Mouse (Mus musculus): ENCODE data around the gene Sgms1. TPM values are rescaled to one million over a fixed set of nuclear protein-coding genes. Genes with fewer than 3 reads are reported as not detected.
"Not testable (repeated sequence)": the region's sequence is repeated elsewhere in the genome, so short reads cannot be mapped to it uniquely, and the experiment has no call there.

The Sgms1 gene
- total RNA-seq, 2 experiments from 2014 or later = 23.4 to 27.2 TPM

DNA sequence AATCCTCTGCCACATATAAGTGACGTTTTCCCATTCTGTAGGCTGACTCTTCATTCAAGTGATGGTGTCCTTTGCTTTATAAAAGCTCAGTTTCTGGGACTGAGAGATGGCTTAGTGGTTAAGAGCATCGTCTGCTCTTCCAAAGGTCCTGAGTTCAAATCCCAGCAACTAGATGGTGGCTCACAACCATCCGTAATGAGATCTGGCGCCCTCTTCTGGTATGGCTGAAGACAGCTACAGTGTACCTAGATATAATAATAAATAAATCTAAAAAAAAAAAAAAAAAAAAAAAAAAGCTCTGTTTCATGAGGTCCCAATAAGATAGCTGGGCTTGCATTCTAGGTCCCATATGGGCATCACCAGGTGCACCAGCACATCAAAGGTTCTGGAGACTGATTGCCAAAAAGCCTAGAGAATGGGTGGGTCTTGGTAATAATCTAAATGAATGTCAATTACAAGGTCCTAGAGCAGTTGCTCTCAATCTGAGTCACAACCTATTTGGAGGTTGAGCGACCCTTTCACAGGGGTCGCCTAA is 272.0 kb downstream of the Sgms1 start:
- no peak for DNase-seq
- intact Hi-C loops (cut with DNase I) = loop anchor here (10.0 kb wide), 1 partner anchor 267 kb away; the partner anchor contains the start of gene Sgms1

DNA sequence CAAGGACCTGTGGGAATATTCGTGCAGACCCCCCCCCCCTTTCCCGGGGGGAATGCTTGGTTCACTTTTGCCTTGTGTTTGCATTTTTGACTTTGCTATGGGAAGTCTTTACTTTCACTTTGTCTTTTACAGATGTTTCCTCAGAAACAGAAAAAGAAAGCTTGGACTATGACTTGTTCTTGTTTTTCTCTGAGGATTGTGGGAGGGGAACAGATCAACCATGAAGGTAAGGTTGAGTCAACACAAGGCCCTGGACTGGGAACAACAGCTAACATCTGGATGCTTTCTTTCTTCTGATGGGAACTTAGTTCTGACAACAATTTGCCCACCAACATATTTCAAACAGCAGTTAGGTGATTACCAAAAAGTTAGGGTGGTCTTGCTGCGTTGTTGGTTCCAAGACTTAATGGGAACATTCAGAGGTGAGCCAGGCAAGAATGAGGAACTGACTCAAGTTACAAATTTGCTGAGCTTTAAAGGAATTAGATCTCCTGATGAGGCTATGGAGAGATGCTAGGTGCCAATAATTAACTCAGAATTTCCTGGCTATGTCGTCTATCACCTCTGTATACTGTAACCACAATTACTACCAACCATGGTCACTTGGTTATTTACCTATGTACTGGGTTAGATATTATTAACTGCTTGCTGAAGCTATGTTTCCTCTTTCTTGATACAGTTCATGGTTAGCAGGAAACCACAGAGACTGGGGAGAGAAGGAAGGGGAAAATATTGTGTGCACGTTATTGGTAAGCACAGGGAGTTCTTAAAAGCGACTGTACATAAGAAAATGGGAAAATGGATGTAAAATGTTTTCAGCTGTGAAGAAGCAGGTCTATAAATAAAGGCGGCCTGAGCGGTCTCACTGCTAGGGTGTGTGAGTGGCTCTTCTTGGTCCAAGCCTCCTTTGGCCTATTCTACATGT is 277.4 kb downstream of the Sgms1 start:
- intact Hi-C loops (cut with DNase I) = loop anchor here (10.0 kb wide), 1 partner anchor 273 kb away; the partner anchor contains the start of gene Sgms1
- no peak for DNase-seq

DNA sequence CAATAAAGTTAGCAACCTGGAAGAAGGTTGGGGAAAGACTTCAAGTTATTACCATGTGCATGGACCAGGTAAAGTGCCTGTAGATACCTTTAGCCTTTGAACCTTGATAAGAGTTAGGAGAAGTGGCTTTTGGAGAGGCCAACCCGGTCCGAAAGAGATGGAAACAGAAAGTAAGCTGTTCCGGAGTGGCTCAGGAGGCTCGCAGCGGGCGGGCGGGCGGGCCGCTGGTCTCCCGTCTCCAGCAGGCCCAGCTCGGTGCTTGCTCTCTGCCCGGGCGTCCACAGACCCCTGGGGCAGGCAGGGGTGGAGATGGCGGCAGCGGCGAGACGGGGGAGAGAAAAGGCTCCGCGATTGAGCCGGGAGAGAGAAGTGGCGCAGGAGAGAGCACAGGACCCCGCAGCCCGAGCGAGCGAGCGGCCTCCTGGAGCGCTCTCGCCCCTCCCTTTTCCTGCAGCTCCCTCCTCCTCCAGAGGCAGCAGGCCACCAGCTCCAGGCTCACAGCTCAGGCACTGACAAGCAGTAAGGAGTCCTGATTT is 281.7 kb downstream of the Sgms1 start, which contains the start of gene Asah2:
Asah2 (minus strand) TSS at position 441 of the 536 bp plus-strand sequence.
- intact Hi-C loops (cut with DNase I) = loop anchor here (10.0 kb wide), 1 partner anchor 377 kb away; the partner anchor contains the start of gene Minpp1
- peak; percentile 69 for DNase-seq

DNA sequence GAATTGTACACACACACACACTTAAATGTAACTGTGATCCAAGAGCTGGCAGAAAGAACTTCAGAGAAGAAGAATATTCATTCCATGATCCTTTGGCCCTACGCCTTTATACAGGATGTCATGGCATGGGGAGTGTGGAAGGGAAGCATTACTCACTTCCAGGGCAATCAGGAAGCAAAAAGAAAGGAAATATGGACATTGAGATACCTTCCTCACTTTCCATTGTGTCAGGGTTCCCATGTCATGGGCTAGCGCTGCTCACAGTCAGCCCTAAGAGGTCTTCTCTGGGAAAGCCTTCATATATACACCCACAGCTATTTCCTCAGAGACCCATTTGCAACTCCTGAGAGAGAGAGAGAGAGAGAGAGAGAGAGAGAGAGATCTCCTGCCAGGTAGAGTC is 282.8 kb downstream of the Sgms1 start:
- intact Hi-C loops (cut with DNase I) = loop anchor here (10.0 kb wide), 1 partner anchor 378 kb away; the partner anchor contains the start of gene Minpp1
- DNase-seq = no peak

DNA sequence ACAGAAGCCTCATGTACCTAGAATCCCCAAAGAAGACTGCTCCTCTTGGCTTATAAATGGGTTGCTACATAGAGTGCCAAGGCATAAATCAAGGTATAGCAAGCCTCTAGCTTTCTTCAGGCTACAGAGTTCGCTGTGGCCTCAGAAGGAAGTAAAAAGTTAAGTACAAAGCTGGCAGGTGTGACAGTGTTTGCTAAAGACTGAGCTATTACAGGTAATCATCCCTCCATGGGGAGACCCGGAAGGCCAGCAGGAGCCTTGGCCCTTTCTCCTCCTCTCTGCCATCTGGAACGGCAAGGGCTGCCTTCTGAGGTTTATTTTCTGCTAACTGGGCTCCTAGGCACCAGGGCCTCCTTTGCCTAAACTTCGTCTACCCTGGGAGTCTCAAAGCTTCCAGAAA is 285.3 kb downstream of the Sgms1 start:
- intact Hi-C loops (cut with DNase I) = loop anchor here (10.0 kb wide), 1 partner anchor 381 kb away; the partner anchor contains the start of gene Minpp1
- DNase-seq = no peak

DNA sequence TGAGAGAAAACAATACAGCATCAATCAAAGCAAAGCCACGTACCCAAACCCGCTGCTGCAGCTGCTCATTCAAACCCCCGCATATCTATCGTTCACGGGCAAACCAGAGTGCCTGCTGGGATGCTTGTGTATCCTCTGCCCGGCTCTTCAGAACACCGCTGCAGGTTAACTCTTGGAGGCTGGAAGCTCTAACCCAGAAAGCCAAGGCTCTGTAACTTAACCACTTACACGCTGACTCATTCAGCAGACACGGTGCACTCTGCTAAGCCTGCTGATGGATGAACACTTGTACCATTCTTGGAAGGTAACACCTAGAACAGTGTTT is 286.6 kb downstream of the Sgms1 start:
- no peak for DNase-seq
- intact Hi-C loops (cut with DNase I) = loop anchor here (10.0 kb wide), 1 partner anchor 382 kb away; the partner anchor contains the start of gene Minpp1

DNA sequence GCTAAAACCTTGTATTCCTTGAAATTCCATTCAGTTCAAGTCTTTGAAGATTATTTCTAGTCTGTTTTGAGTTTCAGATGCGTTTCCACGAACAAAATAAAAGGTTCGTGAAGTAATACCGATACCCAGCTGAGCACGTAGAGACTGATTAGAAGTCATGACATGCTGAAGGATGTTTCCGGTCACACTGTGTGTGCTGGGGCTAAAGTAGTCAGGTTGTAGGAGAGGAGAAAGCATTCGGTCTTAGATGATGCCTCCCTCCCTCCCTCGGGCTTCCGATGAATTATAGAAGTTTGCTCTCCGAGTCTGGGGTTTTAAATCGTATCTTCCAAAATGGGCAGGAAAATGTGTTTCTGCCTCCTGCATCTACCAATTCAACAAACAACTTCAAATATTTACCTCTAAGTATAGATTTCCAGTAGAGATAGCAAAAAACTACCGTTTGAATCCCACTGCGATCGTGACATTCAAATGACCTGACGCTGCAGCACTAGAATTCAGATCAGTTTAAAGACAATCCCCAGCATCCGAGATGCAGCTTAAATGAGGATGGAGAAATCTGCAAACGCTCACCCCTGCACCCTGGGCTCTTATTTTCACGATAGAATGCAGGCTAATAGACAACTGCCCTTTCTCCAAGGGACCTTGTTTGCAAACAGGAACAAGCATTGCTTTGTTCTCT is 287.1 kb downstream of the Sgms1 start:
- no peak for DNase-seq
- intact Hi-C loops (cut with DNase I) = loop anchor here (10.0 kb wide), 1 partner anchor 382 kb away; the partner anchor contains the start of gene Minpp1

DNA sequence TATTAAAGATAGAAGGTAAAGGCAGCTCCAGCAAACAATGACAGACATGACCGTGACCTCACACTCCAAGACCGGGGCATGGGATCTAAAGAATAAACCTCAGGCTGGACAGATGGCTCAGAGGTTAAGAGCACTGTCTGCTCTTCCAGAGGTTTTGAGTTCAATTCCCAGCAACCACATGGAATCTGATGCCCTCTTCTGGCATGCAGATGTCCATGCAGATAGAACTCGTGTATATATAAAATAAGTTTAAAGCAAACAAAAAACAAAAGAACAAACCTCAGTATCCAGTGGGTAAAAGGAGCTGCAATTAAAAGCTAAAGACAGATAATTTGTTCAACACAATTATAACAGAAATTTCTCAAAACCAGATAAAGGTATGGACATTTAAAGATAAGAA is 290.9 kb downstream of the Sgms1 start:
- intact Hi-C loops (cut with DNase I) = no loop called here
- no peak for DNase-seq

DNA sequence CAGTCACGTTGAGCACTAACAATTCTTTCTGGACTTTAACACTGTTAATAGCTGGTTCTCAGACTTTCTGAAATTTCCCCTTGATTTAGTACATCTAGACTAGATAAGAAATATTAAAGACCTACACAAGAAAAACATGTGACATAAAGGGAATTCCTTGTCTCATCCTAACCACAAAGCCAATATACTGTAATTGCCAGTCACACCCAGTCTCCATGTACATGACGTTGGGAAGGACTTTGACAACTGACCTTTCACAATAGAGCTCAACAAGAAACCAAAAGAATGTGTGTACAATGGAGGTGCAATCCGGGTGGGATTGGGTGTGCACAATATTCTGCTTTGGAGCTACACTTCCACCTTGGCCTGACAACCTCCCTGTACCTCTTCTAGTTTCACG is 297.2 kb downstream of the Sgms1 start:
- DNase-seq = no peak
- intact Hi-C loops (cut with DNase I) = no loop called here

DNA sequence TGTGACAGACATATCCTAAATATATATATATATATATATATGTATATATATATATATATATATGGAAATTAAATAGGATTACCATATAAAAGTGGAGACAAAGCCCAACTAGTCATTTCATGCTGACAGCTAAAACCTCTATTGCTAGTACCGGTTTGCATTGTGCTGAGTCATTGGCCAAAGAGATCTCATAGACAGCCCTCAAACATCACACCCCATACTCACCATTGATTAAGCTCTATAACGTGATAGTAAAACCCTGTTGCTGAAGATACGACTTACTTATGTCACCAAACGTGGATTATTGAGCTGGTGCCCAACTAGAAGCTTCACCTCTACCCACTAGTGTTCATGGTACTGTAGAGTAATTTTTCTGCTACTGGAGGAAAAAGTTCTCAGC is 298.7 kb downstream of the Sgms1 start:
- no peak for DNase-seq
- intact Hi-C loops (cut with DNase I) = no loop called here

DNA sequence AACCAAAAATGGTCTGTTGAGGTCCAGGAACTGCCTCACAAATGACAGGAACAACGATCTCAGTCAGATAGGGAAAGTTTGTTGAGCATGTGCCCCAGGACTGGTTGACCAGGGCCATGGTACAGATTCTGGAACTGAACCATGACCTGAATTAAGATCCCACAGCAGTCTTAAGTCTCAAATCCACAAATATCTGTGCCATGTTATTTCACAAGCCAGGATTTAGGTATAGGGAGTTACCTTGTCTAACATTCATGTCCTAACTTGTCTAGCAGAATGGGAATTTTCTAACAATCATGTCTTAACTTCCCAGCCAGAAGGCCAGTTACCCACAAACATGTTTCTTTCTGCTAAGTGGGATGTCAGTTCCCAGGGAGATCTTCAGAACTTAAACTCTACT is 300.9 kb downstream of the Sgms1 start:
- DNase-seq = no peak
- intact Hi-C loops (cut with DNase I) = no loop called here

DNA sequence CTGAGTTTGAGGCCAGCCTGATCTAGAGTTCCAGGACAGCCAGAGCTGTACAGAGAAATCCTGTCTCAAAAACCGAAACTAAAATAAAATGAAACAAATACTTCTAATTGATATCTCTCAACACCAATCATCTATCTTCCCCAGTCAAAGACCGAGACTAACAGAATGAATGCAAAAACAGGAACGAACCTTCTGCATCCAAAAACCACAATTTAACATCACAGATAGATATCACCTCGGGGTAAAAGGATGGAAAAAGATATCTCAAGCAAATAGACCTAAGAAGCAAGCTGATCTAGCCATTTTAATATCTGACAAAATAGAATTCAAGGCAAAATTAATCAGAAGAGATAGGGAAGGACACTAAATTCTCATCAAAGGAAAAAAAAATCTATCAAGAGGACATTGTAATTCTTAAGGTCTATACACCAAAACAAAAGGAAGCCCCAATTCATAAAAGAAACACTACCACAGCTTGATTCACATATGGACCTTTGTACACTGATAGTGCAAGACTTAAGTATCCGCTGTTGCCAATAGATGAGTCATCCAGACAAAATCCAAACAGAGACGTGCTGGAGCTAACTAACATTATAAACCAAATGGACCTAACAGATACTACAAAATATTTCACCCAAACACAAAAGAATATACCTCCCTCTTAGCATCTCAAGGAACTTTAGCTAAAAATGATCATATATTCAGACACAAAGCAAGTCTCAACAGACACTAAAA is 301.6 kb downstream of the Sgms1 start:
- DNase-seq = no peak
- intact Hi-C loops (cut with DNase I) = no loop called here

DNA sequence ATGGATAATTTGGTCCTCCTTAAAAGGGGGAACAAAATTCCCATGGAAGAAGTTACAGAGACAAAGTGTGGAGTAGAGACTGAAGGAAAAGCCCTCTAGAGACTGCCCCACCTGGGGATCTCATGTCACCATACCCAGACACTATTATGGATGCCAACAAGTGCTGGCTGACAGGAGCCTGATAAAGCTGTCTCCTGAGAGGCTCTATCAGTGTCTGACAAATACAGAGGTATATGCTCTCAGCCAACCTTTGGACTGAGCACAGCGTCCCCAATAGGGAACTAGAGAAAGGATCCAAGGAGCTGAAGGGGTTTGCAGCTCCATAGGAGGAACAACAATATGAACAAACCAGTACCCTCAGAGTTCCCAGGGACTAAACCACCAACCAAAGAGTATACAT is 304.7 kb downstream of the Sgms1 start:
- DNase-seq; intact Hi-C loops (cut with DNase I): not testable (repeated sequence)

Other genes with a start within 250 kb of the Sgms1 start
- gene Rpl9-ps6, start 76.9 kb upstream of the Sgms1 start, total RNA-seq (2021) = 10 to 100 TPM; 33.7 to 39.3 TPM
- 10 to 100 TPM; 47.2 to 48.5 TPM for gene Minpp1, start 96.1 kb upstream of the Sgms1 start, total RNA-seq (2021)
- gene Papss2, start 206.1 kb upstream of the Sgms1 start, total RNA-seq (2021) = 1 to 10 TPM; 2.2 to 2.8 TPM